Mouse (Mus musculus): ENCODE data around the gene Fancc.
A peak's percentile ranks its signal among the peaks of the same experiment; 100 is the strongest.
"Not testable (repeated sequence)": the region's sequence is repeated elsewhere in the genome, so short reads cannot be mapped to it uniquely, and the experiment has no call there.

The Fancc gene

DNA sequence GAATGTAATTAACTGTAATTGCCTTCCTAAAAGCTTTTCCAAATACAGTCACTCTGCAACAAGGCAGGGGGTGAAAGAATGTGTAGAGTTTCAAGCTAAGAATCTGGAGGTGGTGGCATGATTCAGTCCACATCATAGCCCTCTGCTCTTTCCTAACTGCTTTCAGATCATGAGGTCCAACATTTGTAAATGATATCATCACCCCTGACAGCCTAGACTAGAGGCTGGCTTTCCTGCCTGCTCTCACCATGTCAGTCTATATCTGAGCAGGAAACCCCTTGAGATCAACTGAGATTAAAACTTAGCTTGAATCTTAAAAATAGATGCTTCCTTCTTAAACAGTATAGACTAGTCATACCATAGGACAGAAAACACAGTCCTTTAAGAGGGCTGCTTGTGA, 75.9 kb downstream of the Fancc start:
- DNase-seq (ENCODE audit: low spot score): no peak

DNA sequence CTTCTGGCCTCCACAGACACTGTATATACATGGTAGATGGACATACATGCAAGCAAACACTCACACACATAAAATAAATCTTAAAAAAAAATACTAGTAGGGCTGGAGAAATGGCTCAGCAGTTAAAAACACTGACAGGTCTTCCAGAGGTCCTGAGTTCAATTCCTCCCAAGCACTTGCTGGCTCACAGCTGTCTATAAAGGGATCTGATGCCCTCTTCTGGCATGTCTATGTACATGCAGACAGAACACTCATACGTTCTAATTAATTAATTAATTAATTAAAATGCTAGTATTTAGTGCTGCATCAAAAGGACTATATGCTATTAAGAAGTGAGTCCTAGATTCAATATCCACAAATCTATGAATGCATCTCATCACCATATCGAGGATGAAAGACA, 78.9 kb downstream of the Fancc start:
- DNase-seq (ENCODE audit: low spot score): no peak

DNA sequence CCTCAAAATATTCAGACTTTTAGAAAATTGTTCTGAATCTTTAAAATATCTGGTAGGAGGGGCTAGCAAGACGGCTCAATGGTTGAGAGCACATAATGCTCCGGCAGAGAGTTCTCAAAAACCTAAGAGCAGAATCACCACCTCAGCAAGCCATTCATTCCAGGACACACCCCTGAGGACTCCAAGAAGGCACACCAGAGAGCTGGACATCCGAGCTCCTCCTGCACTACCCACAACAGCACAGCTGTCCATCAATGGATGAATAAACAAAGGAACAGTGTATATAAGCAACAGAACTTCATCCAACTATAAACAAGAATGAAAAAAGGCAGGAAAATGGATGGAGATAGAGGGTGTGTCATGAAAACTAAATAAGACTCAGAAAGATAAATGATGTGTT, 80.3 kb downstream of the Fancc start:
- no peak for DNase-seq (ENCODE audit: low spot score)

DNA sequence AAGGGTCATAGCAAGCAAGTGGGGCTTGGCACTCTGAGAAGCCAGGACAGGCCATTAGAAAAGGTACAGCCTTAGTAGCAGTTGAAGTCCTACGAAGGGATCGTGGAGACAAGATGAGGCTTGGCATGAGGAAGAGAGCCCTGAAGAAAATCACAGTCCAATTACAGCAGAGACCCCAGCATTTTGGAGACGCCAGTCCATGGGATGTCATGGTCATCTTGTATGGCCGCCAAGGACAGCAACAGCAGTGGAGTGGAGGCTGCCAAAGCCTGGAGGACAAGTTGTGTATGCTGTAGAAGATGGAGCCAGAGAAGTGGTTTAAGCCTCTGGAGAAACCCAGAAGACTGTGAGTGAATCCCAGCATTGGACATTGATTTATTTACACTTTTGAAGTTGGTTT, 84.4 kb downstream of the Fancc start:
- DNase-seq (ENCODE audit: low spot score): no peak

DNA sequence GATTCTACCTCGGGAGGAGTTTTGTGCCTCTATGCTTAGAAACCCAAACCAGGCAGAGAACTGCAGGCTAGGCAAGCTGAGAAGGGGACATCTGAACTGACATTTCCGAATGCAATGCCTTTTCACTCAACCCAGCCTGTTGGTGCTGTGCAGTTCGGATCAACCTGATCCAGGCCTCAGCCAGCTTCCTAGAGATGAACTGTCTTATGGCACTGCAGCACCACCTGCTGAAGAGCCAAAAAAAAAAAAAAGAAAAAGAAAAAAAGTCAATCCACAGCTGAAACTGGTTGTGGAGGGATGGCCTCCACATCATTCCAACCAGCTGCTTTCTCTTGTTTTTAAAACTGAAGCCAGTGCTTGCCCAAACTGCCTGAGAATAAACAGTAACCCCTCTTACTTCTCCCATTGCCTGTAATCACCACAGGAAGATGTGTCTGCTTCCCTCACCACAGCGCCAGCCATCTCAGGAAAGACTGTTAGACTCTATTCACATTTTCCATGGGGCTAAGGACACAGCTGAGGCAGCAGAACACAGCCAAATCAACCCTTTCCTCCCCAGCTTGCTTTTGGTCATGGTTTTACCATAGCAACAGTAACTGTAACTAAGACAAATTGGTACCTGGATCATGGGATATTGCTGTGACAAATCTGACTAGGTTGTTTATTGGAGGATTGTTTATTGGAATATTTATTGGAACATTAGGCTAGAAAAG, 85.6 kb downstream of the Fancc start:
- DNase-seq (ENCODE audit: low spot score): no peak

DNA sequence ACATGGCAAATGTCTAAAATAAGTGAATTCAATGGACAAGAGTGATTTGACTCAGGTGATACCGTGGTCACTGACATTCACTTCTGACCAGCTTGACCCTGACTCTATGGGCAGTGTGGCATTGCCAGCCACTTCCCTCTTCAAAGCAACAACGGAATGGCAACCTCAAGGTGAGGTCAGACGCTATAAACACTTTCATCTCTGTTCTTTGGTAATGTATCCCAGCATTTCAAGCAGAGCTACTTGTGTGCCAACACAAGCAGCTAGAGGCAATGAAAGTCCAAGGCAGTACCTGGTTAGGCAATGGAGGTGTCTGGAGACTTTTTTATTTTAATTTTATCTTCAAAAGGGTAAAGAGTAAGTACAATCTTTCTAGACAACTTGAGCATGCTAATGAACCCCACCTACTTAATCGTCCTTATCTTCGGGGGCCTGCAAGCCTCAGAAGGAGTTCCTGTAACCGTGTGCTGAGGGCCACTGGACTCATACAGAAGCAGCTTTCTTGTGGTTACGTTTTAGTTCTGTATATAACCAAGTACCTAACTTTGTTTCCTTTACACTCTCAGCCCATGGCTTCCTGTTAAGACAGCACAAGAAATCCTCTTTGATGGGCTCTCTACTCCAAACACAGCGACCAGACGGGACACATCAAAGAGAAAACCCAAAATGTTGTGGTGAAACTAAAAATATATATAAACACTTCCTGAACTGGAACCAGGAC, 86.3 kb downstream of the Fancc start:
- no peak for DNase-seq (ENCODE audit: low spot score)

DNA sequence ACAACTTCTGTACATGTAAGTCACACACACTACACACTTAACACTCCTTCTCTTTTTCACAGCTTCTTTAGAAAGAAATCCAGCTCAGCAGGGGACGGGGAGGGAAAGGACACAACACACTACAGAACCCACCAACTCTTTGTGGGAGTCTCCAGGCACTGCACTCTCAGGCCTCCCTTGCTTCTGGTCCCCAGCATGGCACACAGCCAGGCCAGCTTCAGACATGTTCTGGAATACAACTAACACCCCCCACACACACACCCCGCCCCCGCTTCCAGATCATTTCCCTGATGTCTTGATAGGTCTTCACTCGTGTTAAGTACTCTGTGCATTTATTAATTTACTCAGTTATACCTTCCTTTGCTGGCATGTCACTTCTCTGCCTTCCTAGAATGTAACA, 91.9 kb downstream of the Fancc start:
- no peak for DNase-seq (ENCODE audit: low spot score)

DNA sequence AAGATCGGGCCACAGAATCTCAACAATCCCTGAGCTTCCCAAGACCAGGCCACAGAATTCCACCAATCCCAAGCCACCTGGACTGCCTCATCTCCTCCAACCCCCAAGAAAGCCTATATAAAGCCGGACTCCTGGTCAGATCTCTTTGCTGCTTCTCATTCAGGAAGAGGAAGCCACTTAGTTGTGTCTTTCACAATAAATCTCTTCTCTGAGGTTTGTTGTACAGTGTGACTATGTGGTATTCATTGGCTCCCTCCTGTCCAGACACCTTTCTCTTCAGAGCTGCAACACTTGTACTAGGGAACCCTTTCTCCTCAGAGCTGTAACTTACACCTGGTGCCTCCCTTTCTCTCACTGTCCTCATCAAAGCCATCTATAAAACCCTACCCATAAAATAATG, 92.4 kb downstream of the Fancc start:
- no peak for DNase-seq (ENCODE audit: low spot score)

DNA sequence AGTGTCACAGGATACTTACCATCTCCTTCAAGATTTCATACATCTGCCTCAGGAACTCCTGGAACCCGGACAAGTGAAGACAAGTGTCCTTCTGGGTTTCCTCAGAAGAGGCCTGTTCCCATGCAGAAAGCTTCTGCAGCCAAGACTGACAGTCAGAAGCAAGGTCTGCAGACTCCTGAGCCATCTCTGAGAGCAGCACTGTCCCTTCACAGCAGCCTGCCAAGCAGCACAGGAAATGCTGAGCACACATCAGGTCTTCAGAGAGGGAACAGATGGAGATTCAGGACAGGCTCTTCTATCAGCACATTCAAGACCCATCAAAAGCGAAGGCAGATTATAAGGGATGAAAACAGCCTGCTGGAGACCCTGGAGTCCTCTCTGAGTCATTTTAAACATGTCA, 94.3 kb downstream of the Fancc start:
- DNase-seq (ENCODE audit: low spot score): no peak

DNA sequence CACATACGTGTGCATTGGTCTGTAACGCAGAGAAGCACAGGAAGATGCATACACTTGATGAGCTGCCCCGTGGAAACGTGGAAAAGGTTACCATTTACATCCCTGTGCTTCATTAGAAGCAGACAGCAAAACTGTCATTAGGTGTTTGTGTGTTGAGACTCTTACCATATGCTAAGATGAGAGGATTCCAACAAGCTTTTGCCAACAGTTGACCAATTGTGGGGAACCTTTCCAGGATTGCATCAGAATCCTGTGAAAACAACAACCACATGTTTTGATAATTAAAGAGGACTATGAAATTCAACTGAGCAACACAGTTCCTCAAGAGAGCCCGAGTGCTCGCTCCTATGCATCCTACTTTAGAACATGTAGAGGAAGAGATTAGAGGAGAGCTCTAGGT, 97.0 kb downstream of the Fancc start:
- peak; percentile 21 for DNase-seq (ENCODE audit: low spot score)

DNA sequence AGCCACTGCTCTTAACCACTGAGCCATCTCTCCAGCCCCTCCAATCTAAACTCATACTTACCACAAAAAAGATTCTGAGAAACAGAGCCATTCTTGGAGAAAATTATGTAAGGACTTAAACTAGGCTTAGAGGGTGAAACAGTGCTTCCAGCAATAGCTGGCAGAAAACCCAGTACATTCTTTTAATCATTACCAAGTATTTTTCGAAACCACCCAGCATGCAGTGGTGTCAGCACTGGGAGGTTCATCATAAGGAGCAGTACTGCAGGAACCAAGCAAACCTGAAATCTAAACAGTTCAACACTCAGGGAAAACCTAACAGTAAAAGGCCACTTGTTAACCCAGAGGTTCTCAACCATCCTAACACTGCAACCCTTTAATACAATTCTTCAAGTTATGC, 99.7 kb downstream of the Fancc start:
- DNase-seq (ENCODE audit: low spot score): no peak

DNA sequence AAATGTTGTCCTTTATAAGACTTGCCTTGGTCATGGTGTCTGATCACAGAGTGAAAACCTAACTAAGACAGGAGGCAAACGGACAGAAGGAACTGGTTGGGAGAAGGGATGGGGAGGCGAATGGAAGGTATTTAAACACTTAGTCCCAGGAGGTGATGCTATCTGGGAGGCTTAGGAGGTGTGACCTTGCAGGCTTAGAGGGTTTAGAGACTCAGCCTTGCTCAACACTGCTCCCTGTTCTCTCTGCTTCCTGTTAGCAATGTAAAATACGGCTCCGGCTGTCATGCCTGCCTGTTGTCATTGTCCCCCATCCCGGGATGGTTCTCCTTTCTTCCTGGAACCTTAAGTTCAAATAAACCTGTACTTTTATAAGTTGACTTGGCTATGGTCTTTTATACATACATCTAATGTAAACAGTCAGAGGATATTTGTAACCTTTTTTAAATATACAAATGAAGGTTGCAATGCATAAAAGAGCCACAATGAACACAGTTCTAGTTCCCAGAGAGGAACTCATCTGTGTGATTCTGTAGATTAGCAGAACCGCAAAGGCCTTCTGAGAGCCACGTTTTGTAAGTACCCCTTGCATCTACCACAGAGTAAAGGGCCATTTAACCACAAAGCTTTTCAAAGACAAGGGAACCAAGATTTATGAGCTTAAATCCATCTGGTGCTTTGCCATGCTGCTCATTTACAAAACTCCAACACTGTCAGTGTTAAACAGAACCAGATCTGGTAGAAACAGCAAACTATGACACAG, 102.6 kb downstream of the Fancc start:
- no peak for DNase-seq (ENCODE audit: low spot score)

DNA sequence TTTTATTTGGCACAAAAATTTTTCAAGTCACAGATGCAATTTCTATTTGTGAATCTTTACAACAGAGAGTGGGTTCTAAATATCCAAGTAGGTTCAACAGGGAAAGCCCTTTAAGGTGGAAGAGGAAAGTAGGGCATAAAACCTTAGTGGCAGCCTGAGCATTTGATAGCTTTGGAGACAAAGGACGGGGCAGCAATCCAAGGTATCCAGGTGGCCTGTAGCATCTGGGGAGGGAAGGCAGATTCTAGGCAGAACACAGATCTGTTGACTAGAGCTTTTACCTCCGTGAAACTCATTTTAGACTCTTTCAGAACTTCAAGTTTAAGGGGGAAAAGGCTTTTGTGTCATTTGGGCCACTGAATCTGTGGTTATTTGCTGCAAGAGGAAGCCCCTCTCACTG, 111.8 kb downstream of the Fancc start:
- DNase-seq (ENCODE audit: low spot score): no peak

DNA sequence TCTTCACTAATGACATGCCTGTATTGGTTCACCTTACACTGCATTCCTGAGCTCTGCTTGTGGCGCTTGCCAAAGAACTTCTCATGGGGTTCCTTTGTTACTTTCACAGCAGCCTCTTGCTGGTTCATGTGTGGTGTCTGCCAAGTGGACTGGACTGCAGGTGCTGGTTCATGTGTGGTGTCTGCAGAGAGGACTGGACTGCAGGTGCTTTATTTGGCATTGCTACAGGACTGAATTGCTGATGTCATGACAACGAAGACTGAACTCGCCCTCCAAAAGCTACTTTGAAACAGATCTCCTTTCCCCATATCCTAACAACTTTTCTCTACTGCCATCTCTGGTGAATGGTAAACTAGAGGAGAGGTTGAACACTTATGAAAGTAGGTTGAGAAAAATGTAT, 112.3 kb downstream of the Fancc start:
- no peak for DNase-seq (ENCODE audit: low spot score)

DNA sequence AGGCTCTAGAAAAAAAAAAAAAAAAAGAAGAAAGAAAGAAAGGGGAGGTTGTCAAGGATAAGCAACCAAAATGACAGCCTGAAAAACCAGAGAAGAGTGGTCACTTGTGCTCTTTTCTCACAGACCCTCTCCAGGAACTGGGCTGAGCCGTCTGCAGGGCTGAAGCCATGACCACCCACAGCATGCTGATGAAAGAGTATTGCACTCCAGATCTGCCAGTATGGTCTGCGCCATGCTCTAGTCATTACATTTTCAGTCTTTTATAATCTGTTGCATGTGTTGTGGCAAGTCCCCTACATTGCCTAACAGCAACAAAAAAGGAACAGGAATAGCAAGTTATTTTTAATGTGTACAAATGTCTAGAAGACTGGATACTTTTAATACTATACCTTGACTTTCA, 114.9 kb downstream of the Fancc start:
- no peak for DNase-seq (ENCODE audit: low spot score)

DNA sequence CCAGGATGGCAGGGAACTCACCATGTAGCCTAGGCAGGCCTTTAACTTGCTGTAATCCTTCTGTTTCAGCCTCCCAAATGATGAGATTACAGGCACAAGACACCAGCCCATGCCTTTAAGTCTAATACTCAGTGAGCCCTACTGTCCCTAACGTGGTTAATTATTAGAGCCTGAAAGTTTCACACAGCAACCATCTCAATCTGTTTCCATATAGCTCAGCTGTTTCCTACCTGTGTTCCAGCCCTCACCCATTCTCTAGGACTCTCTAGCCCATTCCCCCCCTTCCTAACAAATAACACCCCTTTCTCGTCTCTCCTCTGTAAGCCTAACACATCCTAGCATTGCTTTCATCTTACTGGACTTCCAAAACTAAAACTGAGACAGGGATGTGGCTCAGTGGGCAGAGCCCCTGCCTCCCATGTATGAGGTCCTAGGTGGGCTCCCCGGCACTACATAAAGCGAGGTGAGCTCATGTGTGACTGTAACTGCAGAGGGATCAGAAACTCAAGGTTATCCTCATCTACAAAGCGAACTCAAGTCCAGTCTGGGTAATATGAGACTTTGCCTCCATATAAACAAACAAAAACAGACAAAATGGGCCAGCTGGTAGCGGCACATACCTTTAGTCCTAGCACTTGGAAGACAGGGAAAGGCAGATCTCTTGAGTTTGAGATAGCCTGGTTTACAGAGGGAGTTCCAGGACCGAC, 123.5 kb downstream of the Fancc start:
- DNase-seq (ENCODE audit: low spot score): no peak

DNA sequence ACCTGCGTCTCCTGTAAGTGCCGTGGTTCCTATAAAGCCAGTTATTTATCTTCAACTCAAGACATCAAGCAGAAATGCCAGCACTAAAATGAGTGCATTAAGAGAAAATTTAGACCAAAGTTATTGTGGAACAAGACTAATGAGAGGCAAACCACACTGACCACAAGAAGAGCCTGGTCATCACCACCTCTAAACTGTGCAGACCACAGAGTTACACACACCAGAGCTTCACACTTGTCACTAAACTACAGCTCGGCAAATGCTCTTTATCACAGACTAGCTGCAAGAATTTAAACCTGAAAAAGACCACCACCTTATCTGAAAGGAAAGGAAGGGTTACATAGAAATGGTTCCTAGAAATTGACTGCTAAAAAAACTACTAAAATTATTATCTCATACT, 135.3 kb downstream of the Fancc start:
- DNase-seq (ENCODE audit: low spot score): no peak

DNA sequence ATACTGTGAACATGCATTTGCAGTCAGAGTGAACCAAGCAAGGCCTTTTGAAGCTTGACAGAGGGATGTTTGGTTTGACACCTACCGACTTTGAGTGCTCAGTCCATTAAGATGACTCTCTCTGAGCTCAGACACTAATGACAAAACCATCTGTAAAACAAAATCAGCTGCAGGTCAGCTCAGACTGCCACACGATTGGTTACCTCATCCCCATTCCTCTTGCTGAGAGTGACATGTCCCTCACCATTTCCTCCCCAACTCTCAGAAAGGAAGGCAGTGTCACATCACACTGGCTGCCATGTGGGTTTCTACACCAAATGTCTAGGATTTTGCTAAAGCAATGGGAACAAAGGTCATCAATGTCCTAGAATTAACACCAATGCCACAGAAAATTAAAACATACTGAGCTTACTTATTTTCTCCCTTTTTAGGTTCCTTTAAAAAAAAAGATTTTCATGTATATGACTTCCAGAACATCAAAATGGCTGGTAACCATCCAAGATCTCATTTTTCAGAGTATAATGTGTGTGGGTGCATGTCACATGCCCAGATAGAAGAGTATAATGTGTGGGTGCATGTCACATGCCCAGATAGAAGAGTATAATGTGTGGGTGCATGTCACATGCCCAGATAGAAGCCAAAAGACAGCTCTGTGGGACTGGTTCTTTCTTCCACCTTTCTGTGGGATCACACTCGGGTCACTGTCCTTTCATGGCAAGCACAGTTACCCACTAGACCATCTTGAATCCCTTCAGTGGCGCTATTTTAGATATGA, 136.8 kb downstream of the Fancc start:
- DNase-seq (ENCODE audit: low spot score): no peak

DNA sequence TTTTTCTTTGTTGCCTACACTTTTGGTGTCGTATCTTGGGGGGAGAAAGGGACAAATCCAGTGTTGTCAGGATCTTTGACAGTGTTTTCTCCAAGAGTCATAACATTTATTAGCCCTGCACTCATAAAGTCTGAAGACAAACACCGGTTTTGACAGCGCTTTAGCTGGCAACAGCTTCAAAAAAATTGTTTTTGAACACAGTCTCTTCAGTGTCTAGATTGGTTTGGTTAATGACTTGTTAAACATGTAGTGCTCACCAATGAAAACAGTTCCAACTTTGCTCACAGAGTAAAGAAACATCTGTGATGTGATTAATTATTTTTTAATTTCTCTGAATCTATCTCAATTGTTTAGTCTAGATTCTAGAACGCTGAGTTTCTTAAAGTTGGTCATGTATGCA, 137.7 kb downstream of the Fancc start:
- no peak for DNase-seq (ENCODE audit: low spot score)

DNA sequence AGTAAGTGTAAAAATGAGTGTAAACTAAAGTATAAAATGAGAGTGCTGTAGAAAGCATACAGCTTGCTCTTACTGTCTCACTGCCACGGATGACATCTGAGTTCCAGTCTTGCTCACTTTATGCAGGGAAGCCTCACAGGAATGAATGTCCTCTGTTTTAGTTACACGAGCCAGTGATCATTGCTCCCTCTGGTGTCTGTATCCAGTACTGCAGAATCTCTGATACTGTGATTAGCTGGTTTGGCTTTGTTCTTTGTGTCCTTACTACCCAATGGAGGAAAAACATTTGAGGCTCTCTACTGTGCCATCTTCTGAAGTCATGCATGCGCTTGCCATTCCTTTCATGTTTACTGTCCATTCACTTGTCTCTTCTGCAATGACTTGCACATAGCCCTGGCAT, 140.5 kb downstream of the Fancc start:
- peak; percentile 68 for DNase-seq (ENCODE audit: low spot score)

DNA sequence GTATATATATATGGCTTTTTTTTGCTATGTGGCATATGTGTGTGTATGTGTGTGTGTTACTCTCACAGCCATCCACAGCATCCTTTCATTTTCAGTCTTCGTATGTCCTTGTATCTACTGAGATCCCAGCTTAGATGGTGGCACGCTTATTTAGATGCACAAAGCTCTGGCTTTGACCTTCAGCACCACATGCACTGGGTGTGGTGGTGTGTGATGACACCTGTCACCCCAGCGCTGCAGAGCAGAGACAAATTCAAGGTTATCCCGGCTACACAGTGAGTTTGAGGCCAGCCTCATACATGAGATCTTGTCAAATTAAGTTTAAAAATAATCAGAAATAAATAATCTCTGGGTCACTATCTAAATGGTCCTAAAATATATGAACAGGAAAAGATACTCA, 141.0 kb downstream of the Fancc start:
- no peak for DNase-seq (ENCODE audit: low spot score)

DNA sequence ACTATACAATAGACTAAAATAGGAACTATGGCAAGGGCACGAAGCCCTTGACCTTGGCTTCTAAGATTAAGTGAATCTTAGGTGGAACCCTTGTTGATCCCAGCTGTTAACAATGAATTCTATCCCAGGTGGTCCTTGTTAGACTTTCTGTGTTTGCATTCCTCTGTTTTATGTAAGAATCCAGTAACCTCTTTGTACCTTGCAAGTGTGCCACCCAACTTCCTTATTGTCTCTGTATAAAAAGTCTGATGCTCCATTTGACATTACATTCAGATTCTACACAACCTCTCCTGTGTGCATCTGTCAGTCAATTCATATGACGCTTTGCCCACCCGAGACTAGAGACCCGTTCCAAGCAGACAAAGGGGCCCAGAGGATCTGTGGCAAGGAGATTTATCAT, 143.8 kb downstream of the Fancc start:
- not testable (repeated sequence) for DNase-seq (ENCODE audit: low spot score)
